Mouse (Mus musculus) left cerebral cortex, adult 18-20 months (tissue): ENCODE results near the gene Pbx1. TPM values are rescaled to one million over a fixed set of nuclear protein-coding genes. Genes with fewer than 3 reads are reported as not detected.

Source experiments
- DNase-seq, 2 experiments: peaks; one replicate each; pipeline ENCODE4 v3.0.0; 2021 to 2022; ENCODE audit warnings: low spot score in 2 of 2, mixed read lengths in 1 of 2
- total RNA-seq, 2 experiments: library from RNA; stranded (reverse); gene quantifications; 2 replicates each; pipeline ENCODE4 v1.2.3; 2021

Gene Pbx1
- total RNA-seq, 2 experiments from 2014 or later: 130 to 135 TPM

GRCm38 (mm10) chr1:168101514-168101913 is 330.6 kb downstream of the Pbx1 start:
- no peak for DNase-seq

GRCm38 (mm10) chr1:168098806-168099205 is 333.3 kb downstream of the Pbx1 start:
- no peak for DNase-seq

- DNase-seq: no peak
Measured at GRCm38 (mm10) chr1:168094671-168095070, 337.4 kb downstream of the Pbx1 start.

GRCm38 (mm10) chr1:168093044-168093443 is 339.0 kb downstream of the Pbx1 start:
- DNase-seq: peak; percentile 16 to 28

GRCm38 (mm10) chr1:168091627-168092026 is 340.4 kb downstream of the Pbx1 start:
- DNase-seq: no peak

- DNase-seq: no peak
Measured at GRCm38 (mm10) chr1:168088680-168089079, 343.4 kb downstream of the Pbx1 start.

GRCm38 (mm10) chr1:168079394-168079767 is 352.7 kb downstream of the Pbx1 start:
- DNase-seq: no peak

- no peak for DNase-seq
Measured at GRCm38 (mm10) chr1:168078746-168079393, 353.2 kb downstream of the Pbx1 start.

GRCm38 (mm10) chr1:168071974-168072373 is 360.1 kb downstream of the Pbx1 start:
- no peak for DNase-seq

GRCm38 (mm10) chr1:168070273-168070910 is 361.7 kb downstream of the Pbx1 start:
- no peak for DNase-seq

- no peak for DNase-seq
Measured at GRCm38 (mm10) chr1:168069740-168070139, 362.3 kb downstream of the Pbx1 start.
